Mouse (Mus musculus) G1E (cell line): Measurements from ENCODE around the gene Tmem56. TPM values are rescaled to one million over a fixed set of nuclear protein-coding genes. Genes with fewer than 3 reads are reported as not detected.

Experiments
- ATAC-seq: 2 replicates; pipeline ENCODE4 v1.8.0; 2016; ENCODE audit warnings: mild to moderate bottlenecking; ENCODE audit not compliant: insufficient number of reproducible peaks, poor library complexity, low FRiP score, severe bottlenecking; ENCODE audit errors: extremely low read depth
- DNase-seq: peaks from one replicate; pipeline ENCODE4 v3.0.0; 2012; ENCODE audit warnings: low spot score
- H3K27me3 ChIP-seq: 2 replicates; pipeline ENCODE4 v1.6.1; 2012; ENCODE audit warnings: mild to moderate bottlenecking, low read length, inconsistent platforms; ENCODE audit not compliant: insufficient read depth
- H3K36me3 ChIP-seq: replicated peaks from 2 replicates; pipeline ENCODE3; 2012; ENCODE audit warnings: mild to moderate bottlenecking, inconsistent platforms
- H3K4me1 ChIP-seq: 2 replicates; pipeline ENCODE4 v1.6.1; 2012; ENCODE audit warnings: low read depth, low read length, inconsistent platforms, mixed read lengths; ENCODE audit not compliant: insufficient read depth
- H3K4me3 ChIP-seq: 2 replicates; pipeline ENCODE4 v1.5.1; 2012; ENCODE audit warnings: low read depth, mild to moderate bottlenecking, inconsistent platforms, low read length, moderate library complexity, mixed read lengths
- H3K9me3 ChIP-seq: replicated peaks from 2 replicates; pipeline ENCODE4 v1.6.1; 2012; ENCODE audit warnings: inconsistent platforms
- CTCF ChIP-seq: IDR thresholded peaks from 2 replicates; pipeline ENCODE4 v1.5.1; 2012; ENCODE audit warnings: low read depth, low read length, inconsistent platforms, mixed read lengths
- GATA1 ChIP-seq: IDR thresholded peaks from 2 replicates; pipeline ENCODE4 v1.6.1; 2012; ENCODE audit warnings: borderline replicate concordance, low read length, inconsistent platforms, mixed read lengths
- GATA2 ChIP-seq: IDR thresholded peaks from 2 replicates; pipeline ENCODE4 v1.6.1; 2012; ENCODE audit warnings: low read depth, low read length, inconsistent platforms, borderline replicate concordance
- POLR2AphosphoS5 ChIP-seq: IDR thresholded peaks from 2 replicates; pipeline ENCODE4 v1.6.1; 2012; ENCODE audit warnings: low read depth, low read length, inconsistent platforms; ENCODE audit not compliant: insufficient replicate concordance
- TAL1 ChIP-seq: conservative IDR thresholded peaks from 2 replicates; pipeline ENCODE4 v1.6.1; 2012; ENCODE audit warnings: low read depth, low read length, inconsistent platforms, mixed read lengths
- polyA plus RNA-seq: library from polyadenylated mRNA; stranded (reverse); fragments of >175 nt; gene quantifications from 2 replicates; pipeline ENCODE4 v1.2.3, GENCODE M21; 2012
- total RNA-seq, 2 experiments: library from RNA; stranded (forward) in 1 of 2; stranded (reverse) in 1 of 2; fragments of 200-1000 nt in 1 of 2; fragments of >200 nt in 1 of 2; fragmentation: Nextera tagmentation in 1 of 2; gene quantifications; 2 replicates each; pipeline ENCODE4 v1.2.3; 2014 to 2017

Gene Tmem56
- total and polyA plus RNA-seq, 3 experiments = 6.7 to 91.0 (median 34.1) TPM

DNA sequence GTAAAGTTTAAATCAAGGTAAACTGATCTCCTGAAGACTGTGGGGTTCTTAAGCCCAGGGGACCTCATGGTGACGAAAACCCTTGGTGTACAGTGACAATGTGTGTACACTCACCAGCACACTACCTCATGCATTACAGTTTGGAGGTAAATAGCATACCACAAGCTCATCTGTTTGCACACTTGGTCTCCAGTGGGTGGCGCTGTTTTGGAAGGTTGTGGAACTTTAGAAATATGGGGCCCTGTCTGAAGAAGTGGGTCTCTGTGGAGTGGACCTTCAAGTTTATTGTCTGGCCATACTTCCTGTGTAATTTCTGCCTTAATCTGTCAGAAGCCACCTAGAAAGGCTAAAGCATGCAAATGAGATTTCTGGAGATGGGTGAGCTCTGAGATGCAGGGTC lies 121.2 kb downstream of the Tmem56 start:
- H3K9me3 ChIP-seq = peaks cover 2% of the 10 kb centered on the region; the same call in 1 of the 2 replicates
- peaks cover 15% of the 10 kb centered on the region for H3K4me1 ChIP-seq
- no peak overlapping the region for H3K4me3 ChIP-seq
- peaks cover 33% of the 10 kb centered on the region for H3K36me3 ChIP-seq
- ATAC-seq = no peak
- TF ChIP-seq POLR2AphosphoS5 = no peak
- TF ChIP-seq CTCF = 0 out of 2 replicates have a peak, but pooled peaks have one; percentile 21
- TF ChIP-seq TAL1 = no peak
- no peak for DNase-seq
- H3K27me3 ChIP-seq = no peaks in the 10 kb centered on the region

DNA sequence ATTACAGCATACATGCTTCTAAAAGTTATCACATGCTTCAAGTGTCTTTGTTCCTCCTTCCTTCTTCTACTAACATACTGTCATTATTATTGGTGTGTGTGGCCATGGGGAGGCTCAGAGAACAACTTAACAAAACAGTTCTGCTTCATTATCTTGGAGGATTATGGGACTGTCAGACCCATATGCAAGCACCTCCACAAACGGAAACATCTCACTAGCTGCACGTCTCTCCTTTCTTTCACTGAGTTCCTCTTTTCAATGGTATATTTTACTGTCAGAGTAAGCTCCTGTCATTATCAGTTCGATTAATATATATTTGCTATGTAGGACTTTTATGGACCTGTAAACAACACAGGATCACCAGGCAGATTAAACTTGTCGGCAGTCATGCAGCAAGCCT lies 122.5 kb downstream of the Tmem56 start:
- Histone ChIP-seq H3K36me3 (peaks cover 24% of the 10 kb centered on the region), H3K4me1 (peaks cover 15% of the 10 kb centered on the region), H3K27me3 (no peaks in the 10 kb centered on the region), H3K4me3 (no peak overlapping the region), H3K9me3 (no peaks in the 10 kb centered on the region)
- ATAC-seq (peak; percentile 61; the same call in 1 of the 2 replicates), DNase-seq (no peak)
- TF ChIP-seq TAL1 = no peak

DNA sequence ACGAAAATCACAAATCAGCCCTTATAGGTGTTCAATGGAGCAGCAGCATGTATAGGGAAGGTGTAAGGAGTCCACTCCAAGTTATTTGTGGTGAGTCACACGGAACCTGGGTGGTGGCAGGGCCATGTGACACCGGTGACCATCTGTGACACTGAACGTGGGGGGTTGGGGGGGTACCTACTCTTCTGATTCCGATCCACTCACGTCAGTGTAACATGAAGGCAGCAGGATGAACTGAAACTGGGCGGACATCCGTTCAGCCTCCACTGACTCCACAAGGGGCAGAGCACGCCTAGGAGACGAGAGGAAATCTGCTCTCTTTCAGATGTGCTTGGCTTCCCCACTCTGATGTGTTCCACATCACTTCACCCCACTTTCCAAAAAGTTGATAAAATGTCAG lies 123.3 kb downstream of the Tmem56 start:
- ATAC-seq (no peak), DNase-seq (no peak)
- Histone ChIP-seq H3K27me3 (no peaks in the 10 kb centered on the region), H3K36me3 (peaks cover 22% of the 10 kb centered on the region), H3K4me3 (no peak overlapping the region), H3K9me3 (no peaks in the 10 kb centered on the region), H3K4me1 (peaks cover 15% of the 10 kb centered on the region)
- TF ChIP-seq POLR2AphosphoS5 (no peak), TAL1 (no peak), GATA2 (no peak), CTCF (no peak), GATA1 (no peak)

DNA sequence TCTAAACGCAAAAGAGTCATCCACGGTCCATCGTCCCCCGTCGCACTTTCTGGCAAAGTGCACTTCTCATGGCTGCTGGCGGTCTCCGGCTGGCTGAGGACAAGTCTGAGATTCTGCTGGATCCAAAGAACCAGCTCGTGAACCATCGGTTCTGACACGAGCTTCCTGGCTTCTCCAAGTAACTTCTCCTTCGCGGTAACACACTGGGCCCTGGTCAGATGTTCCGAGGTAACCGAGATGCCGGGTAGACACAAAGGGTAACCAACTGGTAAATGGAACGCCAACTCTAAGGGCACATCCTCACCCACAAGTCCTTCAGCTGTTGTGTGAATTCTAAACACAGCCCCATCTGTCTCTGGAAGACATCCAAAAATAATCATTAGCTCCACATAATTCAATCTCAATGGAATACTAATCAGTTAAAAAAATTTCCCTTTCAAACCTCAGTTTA lies 124.0 kb downstream of the Tmem56 start:
- ATAC-seq (no peak), DNase-seq (no peak)
- Histone ChIP-seq H3K27me3 (no peaks in the 10 kb centered on the region), H3K36me3 (peaks cover 17% of the 10 kb centered on the region), H3K4me1 (peaks cover 13% of the 10 kb centered on the region), H3K9me3 (no peaks in the 10 kb centered on the region), H3K4me3 (no peak overlapping the region)
- TF ChIP-seq CTCF (no peak), POLR2AphosphoS5 (no peak), TAL1 (no peak), GATA2 (no peak), GATA1 (no peak)

DNA sequence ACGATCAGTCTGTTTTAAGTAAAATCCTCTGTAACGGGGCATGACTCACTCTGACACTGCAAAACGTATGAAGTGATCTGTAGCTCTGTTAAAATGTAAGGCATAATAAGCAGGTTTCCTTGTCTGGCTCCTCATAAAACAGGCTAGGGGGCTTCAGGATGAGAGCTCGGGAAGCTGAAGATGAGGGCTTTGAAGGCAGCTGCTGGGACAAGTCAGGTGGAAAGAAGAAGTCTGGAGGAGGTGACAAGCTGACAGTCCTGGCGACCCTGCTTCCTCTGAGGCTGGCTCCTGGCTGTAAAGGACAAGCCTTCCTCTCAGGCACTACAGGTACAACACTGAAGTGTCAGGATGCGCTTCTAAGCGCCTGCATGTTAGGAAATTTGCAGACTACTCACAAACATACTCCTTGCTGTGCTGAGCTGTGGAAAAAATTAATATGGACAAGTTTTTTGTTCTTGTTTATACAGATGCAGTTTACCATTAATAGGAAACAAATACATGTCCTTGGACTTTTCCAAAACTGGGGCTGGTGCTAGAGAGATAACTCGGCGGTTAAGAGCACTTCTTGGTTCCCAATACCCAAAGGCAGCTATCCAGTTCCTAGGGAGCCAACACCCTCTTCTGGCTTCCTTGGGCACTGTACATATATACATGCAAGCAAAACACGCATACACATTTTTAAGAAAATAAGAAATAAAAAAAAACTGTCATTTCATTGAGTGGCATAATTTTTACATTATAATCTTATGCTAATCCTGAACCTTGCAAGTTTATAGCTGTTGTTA lies 125.2 kb downstream of the Tmem56 start:
- TF ChIP-seq GATA1 = no peak
- no peak for TF ChIP-seq GATA2
- no peak for TF ChIP-seq CTCF
- TF ChIP-seq TAL1 = no peak
- TF ChIP-seq POLR2AphosphoS5 = no peak
- H3K9me3 ChIP-seq = no peaks in the 10 kb centered on the region
- no peak for ATAC-seq
- H3K27me3 ChIP-seq = no peaks in the 10 kb centered on the region
- H3K4me1 ChIP-seq = peaks cover 11% of the 10 kb centered on the region
- no peak overlapping the region for H3K4me3 ChIP-seq
- no peak for DNase-seq
- H3K36me3 ChIP-seq = peaks cover 13% of the 10 kb centered on the region

DNA sequence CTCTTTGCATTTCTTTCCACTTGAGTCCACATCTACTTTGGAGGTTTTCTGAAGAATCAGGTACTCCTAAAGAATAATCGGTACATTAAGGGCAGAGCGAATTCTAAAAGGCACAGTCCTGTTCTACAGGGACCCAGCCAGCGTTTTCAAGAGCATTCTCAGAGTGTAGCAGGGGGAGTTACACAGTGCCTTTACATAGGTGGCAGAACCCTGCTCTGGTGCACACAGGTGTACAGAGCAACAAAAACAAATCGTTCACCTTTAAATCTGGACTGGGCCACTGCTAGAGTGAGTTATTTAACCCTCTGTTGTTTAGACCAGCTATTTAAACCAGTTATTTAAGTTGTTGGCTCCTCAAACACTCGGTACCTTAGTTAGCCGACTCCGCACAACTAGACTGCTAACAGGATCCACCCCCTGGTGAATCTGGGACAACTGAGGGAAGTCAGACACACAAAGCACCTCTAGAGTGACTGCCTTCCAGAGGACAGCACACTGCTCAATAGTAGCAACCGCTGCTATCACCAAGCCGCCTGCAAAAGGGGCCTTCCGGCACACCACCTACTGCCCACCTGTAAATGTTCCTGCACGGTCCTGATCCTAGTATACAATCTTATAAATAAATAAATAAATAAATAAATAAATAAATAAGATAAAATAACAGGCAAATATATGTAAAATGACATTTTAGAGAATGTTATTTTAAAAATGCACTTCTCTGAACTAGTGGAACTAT lies 126.3 kb downstream of the Tmem56 start:
- no peak for TF ChIP-seq GATA2
- no peak for TF ChIP-seq POLR2AphosphoS5
- no peak for TF ChIP-seq CTCF
- no peak for DNase-seq
- H3K4me1 ChIP-seq = peaks cover 11% of the 10 kb centered on the region
- no peak for ATAC-seq
- H3K27me3 ChIP-seq = no peaks in the 10 kb centered on the region
- no peak overlapping the region for H3K4me3 ChIP-seq
- H3K36me3 ChIP-seq = peaks cover 13% of the 10 kb centered on the region
- no peaks in the 10 kb centered on the region for H3K9me3 ChIP-seq
